In the genomic region with DNA sequence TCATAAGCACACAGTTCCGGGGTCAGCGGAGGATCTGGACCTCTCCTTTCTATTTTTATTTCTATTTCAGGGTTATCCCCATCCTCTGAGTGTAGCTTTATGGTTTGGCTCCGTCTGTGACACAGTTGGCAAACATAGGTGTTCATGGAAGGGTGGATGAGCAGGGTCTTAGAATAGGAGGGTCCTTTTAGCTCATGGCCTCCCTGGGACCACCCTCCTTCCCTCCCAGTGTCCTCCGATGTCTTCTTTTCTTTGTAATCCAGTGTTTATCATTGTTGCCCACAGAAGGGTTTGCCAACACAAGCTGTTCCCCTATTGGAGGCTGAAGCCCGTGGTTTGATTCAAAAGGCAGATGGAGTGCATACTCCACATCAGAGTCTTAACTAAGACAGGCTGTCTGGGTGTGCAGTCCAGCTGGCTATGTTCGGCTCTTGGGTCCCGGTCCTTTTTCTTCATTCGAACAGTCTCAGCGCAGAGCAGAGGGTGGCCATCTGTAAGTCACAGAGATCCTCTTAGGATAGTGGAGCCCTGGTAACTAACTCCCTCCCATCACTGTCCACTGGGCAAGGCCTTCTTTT, we compare ENCODE assay signal across 12 mouse cellular contexts.
DNase-seq lines count a peak whose midpoint lies in the region; ATAC-seq and TF ChIP-seq lines count a peak whose summit lies in the region.
"Had no signal": no experiment of that assay in that cellular context is flagged by ENCODE, and none has a peak within 500 bp of the region (broad histone marks: within the 10 kb centered on the region; RNA-seq: fewer than 3 reads in every experiment).

No protein-coding gene starts in this region.

- no peak for TF ChIP-seq POLR2A in lung, adult 2 months (IDR thresholded peaks at IDR 0.05; ENCODE audit: borderline replicate concordance, extremely low read depth, low read depth, low read length)

- no peaks in the 10 kb centered on the region for H3K4me1 ChIP-seq in lung, embryonic 14.5 days (ENCODE audit: insufficient read depth)
- no peaks in the 10 kb centered on the region for H3K4me1 ChIP-seq in lung, adult 2 months (ENCODE audit: control insufficient read depth, insufficient read depth, low read length)
- no peaks in the 10 kb centered on the region for H3K4me1 ChIP-seq in forebrain, postnatal 0 days (ENCODE audit: insufficient read depth)
- H3K4me1 ChIP-seq in neural tube, embryonic 12.5 days = 0 out of 2 replicates have a peak, but pooled peaks cover 3% of the 10 kb centered on the region
- H3K4me1 ChIP-seq: megakaryocyte, embryonic 14.5 days had no signal

- no peak overlapping the region for H3K9ac ChIP-seq in lung, embryonic 14.5 days
- no peak overlapping the region for H3K9ac ChIP-seq in forebrain, postnatal 0 days
- H3K9ac ChIP-seq in neural tube, embryonic 12.5 days = no peak overlapping the region
- H3K9ac ChIP-seq: limb, embryonic 13.5 days had no signal

- no peaks in the 10 kb centered on the region for H3K36me3 ChIP-seq in lung, embryonic 14.5 days (ENCODE audit: insufficient read depth)
- no peaks in the 10 kb centered on the region for H3K36me3 ChIP-seq in forebrain, postnatal 0 days (ENCODE audit: insufficient read depth)
- H3K36me3 ChIP-seq in neural tube, embryonic 12.5 days = no peaks in the 10 kb centered on the region
- H3K36me3 ChIP-seq: limb, embryonic 13.5 days had no signal

- H3K27ac ChIP-seq in lung, embryonic 14.5 days (ENCODE audit: low read depth) = peak overlapping the region; percentile 74
- peak overlapping the region; percentile 21; the same call in 1 of the 2 replicates for H3K27ac ChIP-seq in forebrain, postnatal 0 days (ENCODE audit: low read depth, low read length)
- no peak overlapping the region; the same call in 1 of the 2 replicates for H3K27ac ChIP-seq in neural tube, embryonic 12.5 days
- H3K27ac ChIP-seq: limb, embryonic 13.5 days had no signal

- H3K9me3 ChIP-seq in lung, embryonic 14.5 days (ENCODE audit: low read depth, low read length) = no peaks in the 10 kb centered on the region
- H3K9me3 ChIP-seq in forebrain, postnatal 0 days (ENCODE audit: low read length) = no peaks in the 10 kb centered on the region
- H3K9me3 ChIP-seq in neural tube, embryonic 12.5 days = no peaks in the 10 kb centered on the region
- H3K9me3 ChIP-seq: limb, embryonic 13.5 days had no signal

- no peak for TF ChIP-seq CTCF in lung, embryonic 14.5 days (IDR thresholded peaks at IDR 0.05; ENCODE audit: low read depth)
- TF ChIP-seq CTCF in lung, adult 2 months (IDR thresholded peaks at IDR 0.05; ENCODE audit: insufficient read depth, low read length) = no peak
- TF ChIP-seq CTCF in forebrain, postnatal 0 days (IDR thresholded peaks at IDR 0.05; ENCODE audit: low read depth) = no peak

- ATAC-seq in lung, embryonic 14.5 days (ENCODE audit: insufficient read depth) = peak; percentile 91
- peak; percentile 87 for ATAC-seq in forebrain, postnatal 0 days
- peak; percentile 57 for ATAC-seq in neural tube, embryonic 12.5 days (ENCODE audit: low FRiP score, low read depth)
- ATAC-seq in erythroid progenitor cell, adult 5-6 weeks (replicated peaks; ENCODE audit: low FRiP score, poor library complexity, severe bottlenecking) = no peak

- 59% methylated on average over 9 of the region's 9 CpGs for WGBS in lung, embryonic 14.5 days
- 60% methylated on average over 9 of the region's 9 CpGs for WGBS in lung, adult 2 months
- 55% methylated on average over 9 of the region's 9 CpGs for WGBS in forebrain, postnatal 0 days
- 71% methylated on average over 9 of the region's 9 CpGs for WGBS in neural tube, embryonic 12.5 days

- H3K4me3 ChIP-seq in lung, embryonic 14.5 days (ENCODE audit: low read depth, low read length) = no peak overlapping the region
- no peak overlapping the region for H3K4me3 ChIP-seq in lung, adult 2 months (replicated peaks; ENCODE audit: extremely low read depth, low read depth, low read length)
- H3K4me3 ChIP-seq in forebrain, postnatal 0 days (ENCODE audit: low read depth, low read length) = no peak overlapping the region
- no peak overlapping the region for H3K4me3 ChIP-seq in neural tube, embryonic 12.5 days
- H3K4me3 ChIP-seq: limb, embryonic 13.5 days; megakaryocyte, embryonic 14.5 days; myocyte had no signal

- peak; percentile 83 for DNase-seq in lung, embryonic 14.5 days
- no peak for DNase-seq in lung, adult 2 months
- DNase-seq in forebrain, postnatal 0 days = peak; percentile 71
- DNase-seq in layer of hippocampus, adult 8-10 months (ENCODE audit: low spot score in 2 of 2) = peak; percentile 31 to 34
- no peak for DNase-seq in urinary bladder, postnatal 4 days (ENCODE audit: low spot score in 2 of 2)
- DNase-seq: adrenal gland, postnatal 36 days; gastrocnemius, postnatal 10 days had no signal

- no peaks in the 10 kb centered on the region for H3K27me3 ChIP-seq in lung, embryonic 14.5 days (ENCODE audit: insufficient read depth, low read length)
- no peaks in the 10 kb centered on the region for H3K27me3 ChIP-seq in forebrain, postnatal 0 days (ENCODE audit: insufficient read depth, low read length)
- no peaks in the 10 kb centered on the region for H3K27me3 ChIP-seq in neural tube, embryonic 12.5 days (replicated peaks)
- H3K27me3 ChIP-seq: megakaryocyte, embryonic 14.5 days had no signal

- no peak overlapping the region for H3K4me2 ChIP-seq in lung, embryonic 14.5 days
- H3K4me2 ChIP-seq in forebrain, postnatal 0 days (ENCODE audit: low read depth) = no peak overlapping the region
- no peak overlapping the region for H3K4me2 ChIP-seq in neural tube, embryonic 12.5 days (replicated peaks)
- H3K4me2 ChIP-seq: limb, embryonic 13.5 days had no signal

Comparison
In these comparisons a context has a peak if more than half of its experiments do, and no peak if none do; other contexts are left out.
1. DNase-seq: peak in lung, embryonic 14.5 days (single experiment), forebrain, postnatal 0 days (single experiment) and layer of hippocampus, adult 8-10 months (2 of 2); none in lung, adult 2 months (single experiment) and urinary bladder, postnatal 4 days (0 of 2).